Mouse (Mus musculus): ENCODE measurements at regions not wholly inside any gene's neighbourhood (a gene's known extent, or its start where the extent isn't known, plus 50 kb on each side); places are given as distances from the start of the nearest gene placed in this dataset.

GRCm38 (mm10) chr1:164617871-164618270, 159.7 kb upstream of the Atp1b1 start:
- Histone ChIP-seq H3K4me3 (replicated peaks; ENCODE audit: low read length) (no peak overlapping the region), H3K27me3 (ENCODE audit: insufficient read depth, low read length) (no peaks in the 10 kb centered on the region), H3K4me1 (replicated peaks; ENCODE audit: low read depth, low read length) (no peaks in the 10 kb centered on the region), H3K36me3 (ENCODE audit: insufficient read depth, low read length) (no peaks in the 10 kb centered on the region), H3K9me3 (ENCODE audit: low read length) (no peaks in the 10 kb centered on the region)
- TF ChIP-seq POU5F1 (IDR thresholded peaks at IDR 0.05; ENCODE audit: borderline replicate concordance, low read length) (no peak), CTCF (conservative IDR thresholded peaks at IDR 0.05; ENCODE audit: low read length) (no peak), NANOG (IDR thresholded peaks at IDR 0.05; ENCODE audit: borderline replicate concordance, low read length) (no peak)

GRCm38 (mm10) chr1:164607061-164607460, 148.9 kb upstream of the Atp1b1 start:
- no peaks in the 10 kb centered on the region for H3K4me1 ChIP-seq (replicated peaks; ENCODE audit: low read depth, low read length)
- H3K27me3 ChIP-seq (ENCODE audit: insufficient read depth, low read length), result no peaks in the 10 kb centered on the region
- no peaks in the 10 kb centered on the region for H3K9me3 ChIP-seq (ENCODE audit: low read length)
- TF ChIP-seq CTCF (conservative IDR thresholded peaks at IDR 0.05; ENCODE audit: low read length), result no peak
- TF ChIP-seq NANOG (IDR thresholded peaks at IDR 0.05; ENCODE audit: borderline replicate concordance, low read length), result no peak
- TF ChIP-seq POU5F1 (IDR thresholded peaks at IDR 0.05; ENCODE audit: borderline replicate concordance, low read length), result no peak
- no peak overlapping the region for H3K4me3 ChIP-seq (replicated peaks; ENCODE audit: low read length)
- no peaks in the 10 kb centered on the region for H3K36me3 ChIP-seq (ENCODE audit: insufficient read depth, low read length)

- Histone ChIP-seq H3K4me1 (replicated peaks; ENCODE audit: low read depth, low read length) (no peaks in the 10 kb centered on the region), H3K36me3 (ENCODE audit: insufficient read depth, low read length) (no peaks in the 10 kb centered on the region), H3K9me3 (ENCODE audit: low read length) (no peaks in the 10 kb centered on the region), H3K4me3 (replicated peaks; ENCODE audit: low read length) (no peak overlapping the region), H3K27me3 (ENCODE audit: insufficient read depth, low read length) (no peaks in the 10 kb centered on the region)
- TF ChIP-seq NANOG (IDR thresholded peaks at IDR 0.05; ENCODE audit: borderline replicate concordance, low read length) (no peak), CTCF (conservative IDR thresholded peaks at IDR 0.05; ENCODE audit: low read length) (no peak), POU5F1 (IDR thresholded peaks at IDR 0.05; ENCODE audit: borderline replicate concordance, low read length) (no peak)
Observed at GRCm38 (mm10) chr1:164606141-164606754, 148.1 kb upstream of the Atp1b1 start.

GRCm38 (mm10) chr1:164603433-164603832, 145.3 kb upstream of the Atp1b1 start:
- H3K4me1 ChIP-seq (replicated peaks; ENCODE audit: low read depth, low read length), result no peaks in the 10 kb centered on the region
- no peak for TF ChIP-seq NANOG (IDR thresholded peaks at IDR 0.05; ENCODE audit: borderline replicate concordance, low read length)
- TF ChIP-seq CTCF (conservative IDR thresholded peaks at IDR 0.05; ENCODE audit: low read length), result peak; percentile 54
- no peak for TF ChIP-seq POU5F1 (IDR thresholded peaks at IDR 0.05; ENCODE audit: borderline replicate concordance, low read length)
- no peaks in the 10 kb centered on the region for H3K9me3 ChIP-seq (ENCODE audit: low read length)
- no peak overlapping the region for H3K4me3 ChIP-seq (replicated peaks; ENCODE audit: low read length)
- H3K27me3 ChIP-seq (ENCODE audit: insufficient read depth, low read length), result no peaks in the 10 kb centered on the region
- H3K36me3 ChIP-seq (ENCODE audit: insufficient read depth, low read length), result no peaks in the 10 kb centered on the region

GRCm38 (mm10) chr1:164602568-164602967, 144.4 kb upstream of the Atp1b1 start:
- no peak overlapping the region for H3K4me3 ChIP-seq (replicated peaks; ENCODE audit: low read length)
- no peaks in the 10 kb centered on the region for H3K9me3 ChIP-seq (ENCODE audit: low read length)
- no peaks in the 10 kb centered on the region for H3K27me3 ChIP-seq (ENCODE audit: insufficient read depth, low read length)
- TF ChIP-seq CTCF (conservative IDR thresholded peaks at IDR 0.05; ENCODE audit: low read length) (no peak), POU5F1 (IDR thresholded peaks at IDR 0.05; ENCODE audit: borderline replicate concordance, low read length) (no peak), NANOG (IDR thresholded peaks at IDR 0.05; ENCODE audit: borderline replicate concordance, low read length) (no peak)
- H3K4me1 ChIP-seq (replicated peaks; ENCODE audit: low read depth, low read length), result no peaks in the 10 kb centered on the region
- no peaks in the 10 kb centered on the region for H3K36me3 ChIP-seq (ENCODE audit: insufficient read depth, low read length)

GRCm38 (mm10) chr1:164590205-164590613, 132.1 kb upstream of the Atp1b1 start:
- H3K27me3 ChIP-seq (ENCODE audit: insufficient read depth, low read length), result no peaks in the 10 kb centered on the region
- no peaks in the 10 kb centered on the region for H3K36me3 ChIP-seq (ENCODE audit: insufficient read depth, low read length)
- no peaks in the 10 kb centered on the region for H3K4me1 ChIP-seq (replicated peaks; ENCODE audit: low read depth, low read length)
- no peaks in the 10 kb centered on the region for H3K9me3 ChIP-seq (ENCODE audit: low read length)
- no peak overlapping the region for H3K4me3 ChIP-seq (replicated peaks; ENCODE audit: low read length)
- TF ChIP-seq CTCF (conservative IDR thresholded peaks at IDR 0.05; ENCODE audit: low read length) (no peak), NANOG (IDR thresholded peaks at IDR 0.05; ENCODE audit: borderline replicate concordance, low read length) (no peak), POU5F1 (IDR thresholded peaks at IDR 0.05; ENCODE audit: borderline replicate concordance, low read length) (no peak)

- no peaks in the 10 kb centered on the region for H3K36me3 ChIP-seq (ENCODE audit: insufficient read depth, low read length)
- H3K27me3 ChIP-seq (ENCODE audit: insufficient read depth, low read length), result no peaks in the 10 kb centered on the region
- no peaks in the 10 kb centered on the region for H3K4me1 ChIP-seq (replicated peaks; ENCODE audit: low read depth, low read length)
- TF ChIP-seq NANOG (IDR thresholded peaks at IDR 0.05; ENCODE audit: borderline replicate concordance, low read length) (no peak), CTCF (conservative IDR thresholded peaks at IDR 0.05; ENCODE audit: low read length) (no peak), POU5F1 (IDR thresholded peaks at IDR 0.05; ENCODE audit: borderline replicate concordance, low read length) (no peak)
- H3K4me3 ChIP-seq (replicated peaks; ENCODE audit: low read length), result no peak overlapping the region
- H3K9me3 ChIP-seq (ENCODE audit: low read length), result peaks cover 3% of the 10 kb centered on the region; the same call in 1 of the 2 replicates
Observed at GRCm38 (mm10) chr1:164586066-164586989, 128.2 kb upstream of the Atp1b1 start.

GRCm38 (mm10) chr1:164576856-164577489, 118.8 kb upstream of the Atp1b1 start:
- TF ChIP-seq POU5F1 (IDR thresholded peaks at IDR 0.05; ENCODE audit: borderline replicate concordance, low read length) (no peak), CTCF (conservative IDR thresholded peaks at IDR 0.05; ENCODE audit: low read length) (no peak), NANOG (IDR thresholded peaks at IDR 0.05; ENCODE audit: borderline replicate concordance, low read length) (no peak)
- no peak overlapping the region for H3K4me3 ChIP-seq (replicated peaks; ENCODE audit: low read length)
- peaks cover 27% of the 10 kb centered on the region for H3K4me1 ChIP-seq (replicated peaks; ENCODE audit: low read depth, low read length)
- no peaks in the 10 kb centered on the region for H3K36me3 ChIP-seq (ENCODE audit: insufficient read depth, low read length)
- no peaks in the 10 kb centered on the region for H3K27me3 ChIP-seq (ENCODE audit: insufficient read depth, low read length)
- no peaks in the 10 kb centered on the region for H3K9me3 ChIP-seq (ENCODE audit: low read length)
